Mouse (Mus musculus): ENCODE measurements around the gene Ccdc34. TPM values are rescaled to one million over a fixed set of nuclear protein-coding genes. Genes with fewer than 3 reads are reported as not detected.

Ccdc34 gene
- polyA plus RNA-seq, 1 experiment from 2014 or later, result 26.8 TPM

DNA sequence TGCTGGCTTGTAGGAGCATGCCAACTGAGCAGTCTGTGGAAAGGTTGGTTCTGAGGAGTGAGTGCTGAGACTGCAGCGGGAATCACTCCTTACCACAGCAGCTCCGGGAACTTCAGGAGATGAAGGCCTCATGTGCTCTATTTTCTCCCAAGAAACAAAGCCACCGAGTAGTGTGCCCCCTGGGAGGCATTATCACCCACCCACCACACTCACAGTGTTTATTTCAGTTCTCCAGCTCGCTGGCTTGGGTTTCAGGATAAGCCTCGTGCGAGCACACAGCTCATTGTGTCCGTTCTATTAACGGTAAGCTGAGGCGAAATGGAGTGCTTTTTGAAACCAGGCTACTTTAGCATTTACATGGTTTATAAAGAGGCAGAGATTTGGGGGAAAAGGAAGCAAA is 32.1 kb upstream of the Ccdc34 start:
- no peaks in the 10 kb centered on the region for H3K27me3 ChIP-seq (replicated peaks)
- WGBS (ENCODE audit: insufficient replicate concordance), result 64% methylated on average over 9 of the region's 9 CpGs
- H3K36me3 ChIP-seq, result no peaks in the 10 kb centered on the region
- H3K4me2 ChIP-seq, result no peak overlapping the region
- no peaks in the 10 kb centered on the region for H3K9me3 ChIP-seq (replicated peaks)
- no peak overlapping the region for H3K4me3 ChIP-seq
- ATAC-seq, result no peak
- no peak overlapping the region for H3K9ac ChIP-seq
- peaks cover 49% of the 10 kb centered on the region for H3K4me1 ChIP-seq
- H3K27ac ChIP-seq, result no peak overlapping the region

- no peaks in the 10 kb centered on the region for H3K27me3 ChIP-seq (replicated peaks)
- no peaks in the 10 kb centered on the region for H3K36me3 ChIP-seq
- no peak overlapping the region for H3K4me2 ChIP-seq
- peaks cover 51% of the 10 kb centered on the region for H3K4me1 ChIP-seq
- ATAC-seq, result no peak
- no peak overlapping the region for H3K9ac ChIP-seq
- H3K9me3 ChIP-seq (replicated peaks), result no peaks in the 10 kb centered on the region
- 79% methylated on average over 11 of the region's 11 CpGs for WGBS (ENCODE audit: insufficient replicate concordance)
- no peak overlapping the region for H3K4me3 ChIP-seq
- no peak overlapping the region for H3K27ac ChIP-seq
Measured at GRCm38 (mm10) chr2:109986036-109986785, 31.4 kb upstream of the Ccdc34 start.

DNA sequence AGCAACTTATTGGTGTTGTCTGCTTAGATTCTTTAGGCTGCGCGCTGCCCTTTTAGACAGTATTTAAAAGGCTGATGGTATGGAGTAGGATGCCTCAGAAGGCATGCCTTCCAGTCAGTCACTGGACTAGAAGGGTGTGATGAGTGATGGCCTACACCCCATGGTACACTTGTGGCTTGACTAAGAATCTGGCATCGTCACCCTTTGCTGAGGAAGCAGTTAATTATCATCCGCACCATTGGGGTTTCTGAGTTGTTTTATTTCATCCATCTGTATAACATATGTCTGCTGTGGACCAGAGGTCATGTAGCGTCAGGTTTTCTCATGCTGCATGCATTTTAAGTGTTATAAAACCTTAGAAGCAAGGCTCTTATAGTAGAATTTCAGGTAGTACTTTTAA is 29.7 kb upstream of the Ccdc34 start:
- ATAC-seq, result no peak
- H3K9ac ChIP-seq, result no peak overlapping the region
- H3K27ac ChIP-seq, result no peak overlapping the region
- H3K4me3 ChIP-seq, result no peak overlapping the region
- peaks cover 57% of the 10 kb centered on the region for H3K4me1 ChIP-seq
- 78% methylated on average over 5 of the region's 5 CpGs for WGBS (ENCODE audit: insufficient replicate concordance)
- H3K36me3 ChIP-seq, result no peaks in the 10 kb centered on the region
- H3K4me2 ChIP-seq, result no peak overlapping the region
- H3K27me3 ChIP-seq (replicated peaks), result no peaks in the 10 kb centered on the region
- H3K9me3 ChIP-seq (replicated peaks), result no peaks in the 10 kb centered on the region

DNA sequence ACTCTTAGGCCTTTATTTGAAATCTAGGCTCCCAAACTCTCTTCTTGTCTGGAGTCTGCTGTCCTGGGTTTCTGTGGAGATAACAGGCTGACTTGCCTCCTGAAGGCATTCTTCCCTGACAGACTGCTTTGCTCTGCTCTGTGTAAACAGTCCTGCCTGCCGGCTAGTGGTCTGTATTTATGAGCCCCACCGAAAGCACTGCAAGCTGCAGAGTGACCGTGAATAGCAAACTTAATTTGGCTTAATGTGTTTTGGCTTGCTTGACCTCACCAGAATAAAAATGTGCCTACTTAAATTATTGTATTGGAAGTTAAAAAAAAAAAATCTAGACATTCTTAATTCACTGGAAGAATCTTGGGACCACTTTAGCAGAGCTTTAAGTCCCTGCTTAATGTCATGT is 28.4 kb upstream of the Ccdc34 start:
- Histone ChIP-seq H3K27ac (no peak overlapping the region), H3K27me3 (replicated peaks) (no peaks in the 10 kb centered on the region), H3K9me3 (replicated peaks) (no peaks in the 10 kb centered on the region), H3K9ac (no peak overlapping the region), H3K4me1 (peaks cover 68% of the 10 kb centered on the region), H3K36me3 (no peaks in the 10 kb centered on the region), H3K4me2 (no peak overlapping the region), H3K4me3 (no peak overlapping the region)
- WGBS (ENCODE audit: insufficient replicate concordance), result 50% methylated on average over 3 of the region's 3 CpGs
- ATAC-seq, result no peak

- Histone ChIP-seq H3K27ac (no peak overlapping the region), H3K9me3 (replicated peaks) (no peaks in the 10 kb centered on the region), H3K27me3 (replicated peaks) (no peaks in the 10 kb centered on the region), H3K9ac (no peak overlapping the region), H3K36me3 (no peaks in the 10 kb centered on the region), H3K4me1 (peaks cover 67% of the 10 kb centered on the region), H3K4me3 (no peak overlapping the region), H3K4me2 (no peak overlapping the region)
- WGBS (ENCODE audit: insufficient replicate concordance), result 69% methylated on average over 8 of the region's 8 CpGs
- ATAC-seq, result no peak
Measured at GRCm38 (mm10) chr2:109989679-109990473, 27.7 kb upstream of the Ccdc34 start.

GRCm38 (mm10) chr2:109991754-109992153 is 25.9 kb upstream of the Ccdc34 start:
- Histone ChIP-seq H3K27me3 (replicated peaks) (no peaks in the 10 kb centered on the region), H3K4me3 (no peak overlapping the region), H3K27ac (no peak overlapping the region), H3K36me3 (no peaks in the 10 kb centered on the region), H3K9me3 (replicated peaks) (no peaks in the 10 kb centered on the region), H3K4me1 (peaks cover 74% of the 10 kb centered on the region), H3K9ac (no peak overlapping the region), H3K4me2 (no peak overlapping the region)
- no peak for ATAC-seq
- 83% methylated on average over 1 of the region's 1 CpGs for WGBS (ENCODE audit: insufficient replicate concordance)

DNA sequence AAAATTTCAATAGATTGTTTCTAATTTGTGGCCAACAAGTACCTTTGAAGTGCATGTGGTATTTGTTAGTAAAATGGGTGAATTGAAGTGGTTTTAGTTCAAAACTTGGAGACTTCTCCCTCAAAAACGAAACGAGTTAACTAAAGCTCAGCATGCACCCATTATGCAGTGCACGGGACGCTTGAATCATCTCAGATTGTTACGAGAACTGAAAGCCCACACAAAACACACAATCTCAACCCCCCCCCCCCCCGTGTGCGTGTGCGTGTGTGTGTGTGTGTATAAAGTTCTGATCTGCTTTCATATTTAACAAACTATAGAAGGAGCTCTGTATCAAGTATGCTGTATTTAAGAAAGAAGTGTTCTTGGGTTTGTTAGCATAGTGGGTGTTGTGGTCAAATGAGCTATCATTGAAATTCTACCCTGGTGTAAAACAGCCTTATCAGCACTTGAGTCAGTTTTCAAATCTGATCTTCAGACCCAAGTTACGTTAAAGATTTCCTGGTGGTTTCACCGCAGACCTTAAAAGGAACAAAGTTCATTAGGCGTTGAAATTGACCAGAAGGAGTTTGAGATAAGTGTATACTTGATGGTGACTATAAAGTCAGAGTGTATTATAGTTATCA is 25.1 kb upstream of the Ccdc34 start:
- H3K36me3 ChIP-seq, result no peaks in the 10 kb centered on the region
- 35% methylated on average over 11 of the region's 11 CpGs for WGBS (ENCODE audit: insufficient replicate concordance)
- H3K9ac ChIP-seq, result no peak overlapping the region
- no peak overlapping the region for H3K4me2 ChIP-seq
- H3K9me3 ChIP-seq (replicated peaks), result no peaks in the 10 kb centered on the region
- no peak overlapping the region for H3K27ac ChIP-seq
- no peak for ATAC-seq
- H3K4me1 ChIP-seq, result peaks cover 67% of the 10 kb centered on the region
- no peak overlapping the region for H3K4me3 ChIP-seq
- no peaks in the 10 kb centered on the region for H3K27me3 ChIP-seq (replicated peaks)

GRCm38 (mm10) chr2:109993404-109993803 is 24.2 kb upstream of the Ccdc34 start:
- H3K9ac ChIP-seq, result no peak overlapping the region
- no peaks in the 10 kb centered on the region for H3K36me3 ChIP-seq
- peak; percentile 86 for ATAC-seq
- no peaks in the 10 kb centered on the region for H3K27me3 ChIP-seq (replicated peaks)
- no peak overlapping the region for H3K27ac ChIP-seq
- no peak overlapping the region for H3K4me3 ChIP-seq
- H3K9me3 ChIP-seq (replicated peaks), result no peaks in the 10 kb centered on the region
- H3K4me1 ChIP-seq, result peaks cover 60% of the 10 kb centered on the region
- H3K4me2 ChIP-seq, result peak overlapping the region; percentile 31

- Histone ChIP-seq H3K4me2 (peak overlapping the region; percentile 35), H3K27me3 (replicated peaks) (no peaks in the 10 kb centered on the region), H3K27ac (peak overlapping the region; percentile 62; the same call in 1 of the 2 replicates), H3K9ac (no peak overlapping the region), H3K9me3 (replicated peaks) (no peaks in the 10 kb centered on the region), H3K36me3 (peaks cover 6% of the 10 kb centered on the region; the same call in 1 of the 2 replicates), H3K4me3 (no peak overlapping the region), H3K4me1 (peaks cover 49% of the 10 kb centered on the region)
- ATAC-seq, result peak; percentile 76
- 10% methylated on average over 2 of the region's 2 CpGs for WGBS (ENCODE audit: insufficient replicate concordance)
Measured at GRCm38 (mm10) chr2:109995061-109995460, 22.6 kb upstream of the Ccdc34 start.

DNA sequence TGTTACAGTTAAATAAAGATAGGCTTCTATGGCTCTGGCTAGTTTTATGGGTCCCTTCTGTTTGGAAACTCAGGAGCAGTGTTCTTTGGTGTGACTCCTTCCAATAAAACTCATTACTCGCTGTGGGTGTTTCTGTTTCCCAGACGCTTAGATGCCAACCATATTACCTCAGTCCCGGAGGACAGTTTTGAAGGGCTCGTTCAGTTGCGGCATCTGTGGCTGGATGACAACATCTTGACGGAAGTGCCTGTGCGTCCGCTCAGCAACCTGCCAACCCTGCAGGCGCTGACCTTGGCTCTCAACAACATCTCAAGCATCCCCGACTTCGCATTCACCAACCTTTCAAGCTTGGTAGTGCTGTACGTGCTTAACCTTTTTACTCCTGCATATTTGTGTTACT is 21.2 kb upstream of the Ccdc34 start:
- no peak overlapping the region for H3K4me2 ChIP-seq
- no peak overlapping the region for H3K27ac ChIP-seq
- H3K4me1 ChIP-seq, result peaks cover 42% of the 10 kb centered on the region
- H3K9ac ChIP-seq, result no peak overlapping the region
- no peaks in the 10 kb centered on the region for H3K27me3 ChIP-seq (replicated peaks)
- H3K36me3 ChIP-seq, result peaks cover 10% of the 10 kb centered on the region
- 79% methylated on average over 12 of the region's 12 CpGs for WGBS (ENCODE audit: insufficient replicate concordance)
- no peaks in the 10 kb centered on the region for H3K9me3 ChIP-seq (replicated peaks)
- no peak for ATAC-seq
- H3K4me3 ChIP-seq, result no peak overlapping the region

DNA sequence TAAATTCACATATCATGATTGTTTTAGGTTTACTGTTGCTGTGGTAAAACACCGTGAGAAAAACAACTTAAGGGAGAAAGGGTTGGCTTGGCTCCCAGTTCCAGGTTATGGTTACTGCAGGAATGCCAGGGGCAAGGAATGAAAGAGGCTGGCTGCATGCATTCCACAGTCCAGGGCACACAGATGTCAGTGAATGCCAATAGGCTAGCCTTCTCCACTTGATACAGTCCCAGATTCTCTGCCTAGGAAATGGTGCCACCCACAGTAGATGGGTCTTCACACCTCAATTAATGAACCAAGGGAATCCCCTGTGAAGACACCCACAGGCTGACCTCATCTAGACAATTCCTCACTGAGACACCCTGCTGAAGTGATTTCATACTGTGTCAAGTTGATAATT is 12.9 kb upstream of the Ccdc34 start:
- H3K9ac ChIP-seq, result no peak overlapping the region
- H3K4me3 ChIP-seq, result no peak overlapping the region
- peak overlapping the region; percentile 74; the same call in 1 of the 2 replicates for H3K27ac ChIP-seq
- no peaks in the 10 kb centered on the region for H3K27me3 ChIP-seq (replicated peaks)
- WGBS (ENCODE audit: insufficient replicate concordance), result 84% methylated on average over 1 of the region's 1 CpGs
- H3K9me3 ChIP-seq (replicated peaks), result no peaks in the 10 kb centered on the region
- no peak overlapping the region for H3K4me2 ChIP-seq
- ATAC-seq, result no peak
- H3K36me3 ChIP-seq, result peaks cover 30% of the 10 kb centered on the region
- H3K4me1 ChIP-seq, result peaks cover 45% of the 10 kb centered on the region

- H3K27me3 ChIP-seq (replicated peaks), result no peaks in the 10 kb centered on the region
- H3K36me3 ChIP-seq, result peaks cover 29% of the 10 kb centered on the region
- H3K4me2 ChIP-seq, result no peak overlapping the region
- no peaks in the 10 kb centered on the region for H3K9me3 ChIP-seq (replicated peaks)
- H3K4me1 ChIP-seq, result peaks cover 45% of the 10 kb centered on the region
- H3K27ac ChIP-seq, result peak overlapping the region; percentile 74; the same call in 1 of the 2 replicates
- H3K4me3 ChIP-seq, result no peak overlapping the region
- 64% methylated on average over 3 of the region's 3 CpGs for whole genome bisulfite sequencing (ENCODE audit: insufficient replicate concordance)
- H3K9ac ChIP-seq, result 0 out of 2 replicates have a peak overlapping the region, but pooled peaks have one; percentile 12
- ATAC-seq, result no peak
Measured at GRCm38 (mm10) chr2:110005164-110005563, 12.5 kb upstream of the Ccdc34 start.
